Mouse (Mus musculus): Measurements from ENCODE around the gene Atg5. TPM values are rescaled to one million over a fixed set of nuclear protein-coding genes. Genes with fewer than 3 reads are reported as not detected.
"Not testable (repeated sequence)": the region's sequence is repeated elsewhere in the genome, so short reads cannot be mapped to it uniquely, and the experiment has no call there.

The Atg5 gene
- 46.1 and 47.8 TPM in 2 replicates for polyA plus RNA-seq (2016; fragmentation: Nextera tagmentation; extraction: Ambion mirVana)

DNA sequence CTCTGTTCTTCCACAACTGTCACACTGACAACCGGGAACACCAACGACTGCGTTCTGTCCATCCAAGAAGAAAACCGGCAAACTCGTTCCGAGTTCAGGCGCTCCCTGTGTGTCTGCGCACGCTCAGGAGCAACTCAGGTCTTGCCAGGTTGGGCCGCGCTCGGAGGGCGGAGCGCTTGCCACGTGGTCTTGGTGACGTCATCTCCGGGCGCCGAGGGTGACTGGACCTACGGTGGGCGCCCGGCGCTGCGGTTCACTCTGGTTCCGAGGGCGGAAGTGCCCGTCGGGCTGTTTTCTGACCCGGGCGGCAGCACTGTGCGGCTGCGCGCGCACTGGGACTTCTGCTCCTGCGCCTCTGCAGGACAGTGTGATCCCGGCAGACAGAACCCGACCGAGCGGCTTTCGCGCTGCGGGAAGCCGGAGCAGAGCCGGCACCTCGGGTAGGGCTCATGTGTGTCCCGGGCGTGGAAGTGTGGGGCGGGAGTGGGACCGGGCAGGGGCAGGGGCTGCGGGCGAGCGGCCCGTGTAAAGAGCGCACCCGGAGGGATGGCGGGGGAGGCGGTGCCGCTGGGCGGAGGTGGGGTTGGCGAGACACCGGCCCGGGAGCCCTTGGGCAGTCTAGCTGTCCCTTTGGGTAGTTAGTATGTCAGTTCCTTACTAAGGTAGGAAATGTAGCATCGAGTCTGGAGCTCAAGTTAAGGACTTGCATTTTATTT lies at the start of gene Atg5:
TSS of gene Atg5 (plus strand) at position 214 of the 716 bp plus-strand sequence.
- Histone ChIP-seq H3K9ac (replicated peaks) (peak within 1 kb of the TSS; percentile 76), H3K27ac (replicated peaks) (peak within 1 kb of the TSS; percentile 90), H3K4me3 (peak within 1 kb of the TSS; percentile 65), H3K36me3 (no peaks in the 10 kb centered on the region), H3K4me1 (peaks cover 25% of the 10 kb centered on the region), H3K9me3 (no peaks in the 10 kb centered on the region), H3K4me2 (replicated peaks) (peak within 1 kb of the TSS; percentile 73), H3K27me3 (no peaks in the 10 kb centered on the region)
- under 1% methylated on average over 60 of the region's 63 CpGs for WGBS
- ATAC-seq (ENCODE audit: low FRiP score, low read depth) = peak; percentile 97

DNA sequence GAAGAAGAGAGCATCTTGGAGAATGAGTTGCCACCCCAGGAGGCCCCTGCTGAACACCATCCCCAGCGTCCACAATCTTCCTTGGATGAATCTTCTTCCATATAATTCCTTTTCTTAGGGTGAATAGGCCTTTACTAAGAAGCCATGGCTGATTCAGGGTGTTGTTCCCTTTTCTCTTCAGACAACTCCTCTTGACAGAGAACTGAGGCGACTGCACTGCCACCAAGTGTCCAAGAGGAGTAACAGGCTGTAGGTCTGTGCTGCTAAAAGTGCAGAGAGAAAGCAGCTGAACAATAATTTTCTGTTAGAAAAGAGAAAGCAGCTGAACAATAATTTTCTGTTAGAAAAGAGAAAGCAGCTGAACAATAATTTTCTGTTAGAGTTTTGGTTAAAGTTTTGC lies 49.1 kb upstream of the Atg5 start:
- H3K4me3 ChIP-seq; H3K27me3 ChIP-seq; ATAC-seq (ENCODE audit: low FRiP score, low read depth); H3K9ac ChIP-seq (replicated peaks); H3K4me2 ChIP-seq (replicated peaks); H3K27ac ChIP-seq (replicated peaks); H3K9me3 ChIP-seq; H3K36me3 ChIP-seq; H3K4me1 ChIP-seq: not testable (repeated sequence)
- 8% methylated on average over 2 of the region's 2 CpGs for WGBS

DNA sequence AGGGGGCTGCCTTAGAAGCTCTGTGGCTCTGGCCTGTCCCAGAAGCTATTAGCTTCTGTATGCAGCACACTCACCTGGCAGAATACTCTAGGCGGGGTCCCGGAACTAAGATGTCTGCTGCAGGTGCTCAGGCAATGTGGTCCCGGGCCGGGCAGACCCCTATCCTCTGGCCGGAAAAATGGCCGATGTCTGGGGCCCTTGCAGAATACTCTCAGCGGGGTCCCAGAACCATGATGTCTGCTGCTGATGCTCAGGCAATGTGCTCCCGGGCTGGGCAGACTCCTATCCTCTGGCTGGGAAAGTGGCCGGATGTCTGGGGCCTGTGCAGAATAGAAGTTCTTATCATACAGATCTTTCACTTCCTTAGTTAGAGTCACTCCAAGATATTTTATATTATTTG lies 43.8 kb upstream of the Atg5 start:
- 91% methylated on average over 9 of the region's 9 CpGs for WGBS
- H3K27ac ChIP-seq (replicated peaks) = no peak overlapping the region
- H3K4me2 ChIP-seq (replicated peaks) = no peak overlapping the region
- no peaks in the 10 kb centered on the region for H3K4me1 ChIP-seq
- H3K9ac ChIP-seq (replicated peaks) = no peak overlapping the region
- no peaks in the 10 kb centered on the region for H3K27me3 ChIP-seq
- H3K36me3 ChIP-seq = no peaks in the 10 kb centered on the region
- H3K4me3 ChIP-seq = no peak overlapping the region
- H3K9me3 ChIP-seq = no peaks in the 10 kb centered on the region; the same call in 1 of the 2 replicates
- no peak for ATAC-seq (ENCODE audit: low FRiP score, low read depth)

DNA sequence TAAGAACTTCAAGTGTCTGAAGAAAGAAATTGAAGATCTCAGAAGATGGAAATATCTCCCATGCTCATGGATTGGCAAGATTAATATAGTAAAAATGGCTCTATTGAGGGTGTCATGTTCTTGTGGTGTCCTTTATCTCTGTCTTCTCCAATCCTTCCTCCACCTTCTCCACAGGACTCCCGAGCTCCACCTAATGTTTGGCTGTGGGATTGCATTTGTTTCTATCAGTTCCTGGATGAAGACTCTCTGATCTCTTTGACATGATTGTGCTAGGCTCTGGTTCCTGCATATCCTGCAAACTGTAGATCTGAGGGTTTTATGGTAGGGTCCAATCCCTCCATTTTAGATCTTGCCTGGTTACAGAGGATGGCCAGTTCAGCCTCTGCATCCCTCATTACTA lies 34.8 kb upstream of the Atg5 start:
- 8% methylated on average over 1 of the region's 1 CpGs for WGBS
- not testable (repeated sequence) for H3K9me3 ChIP-seq; H3K9ac ChIP-seq (replicated peaks); H3K36me3 ChIP-seq; H3K27ac ChIP-seq (replicated peaks); H3K4me1 ChIP-seq; H3K27me3 ChIP-seq; H3K4me2 ChIP-seq (replicated peaks); H3K4me3 ChIP-seq; ATAC-seq (ENCODE audit: low FRiP score, low read depth)

DNA sequence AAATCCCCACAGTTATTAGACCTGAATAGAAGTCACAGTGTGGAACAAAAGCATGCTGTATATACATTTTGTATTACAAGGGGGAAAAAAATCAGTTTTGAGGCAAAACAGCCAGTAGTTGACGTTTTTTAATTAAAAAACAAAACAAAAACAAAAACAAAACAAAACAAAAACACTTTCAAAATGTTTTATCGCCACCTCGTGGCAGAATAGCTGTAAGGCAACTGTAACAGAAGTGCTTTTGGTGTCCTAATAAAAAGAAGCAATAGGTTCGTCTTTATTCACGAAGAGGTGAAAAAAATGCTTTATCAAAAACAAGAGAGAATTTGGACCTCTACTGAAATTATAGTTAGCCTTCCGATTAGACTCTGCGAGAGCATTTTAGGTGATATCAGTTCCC lies 32.9 kb upstream of the Atg5 start:
- not testable (repeated sequence) for H3K9ac ChIP-seq (replicated peaks); H3K4me2 ChIP-seq (replicated peaks); H3K4me1 ChIP-seq; H3K36me3 ChIP-seq; H3K9me3 ChIP-seq; H3K4me3 ChIP-seq; H3K27ac ChIP-seq (replicated peaks); H3K27me3 ChIP-seq; ATAC-seq (ENCODE audit: low FRiP score, low read depth)
- 46% methylated on average over 7 of the region's 7 CpGs for WGBS

DNA sequence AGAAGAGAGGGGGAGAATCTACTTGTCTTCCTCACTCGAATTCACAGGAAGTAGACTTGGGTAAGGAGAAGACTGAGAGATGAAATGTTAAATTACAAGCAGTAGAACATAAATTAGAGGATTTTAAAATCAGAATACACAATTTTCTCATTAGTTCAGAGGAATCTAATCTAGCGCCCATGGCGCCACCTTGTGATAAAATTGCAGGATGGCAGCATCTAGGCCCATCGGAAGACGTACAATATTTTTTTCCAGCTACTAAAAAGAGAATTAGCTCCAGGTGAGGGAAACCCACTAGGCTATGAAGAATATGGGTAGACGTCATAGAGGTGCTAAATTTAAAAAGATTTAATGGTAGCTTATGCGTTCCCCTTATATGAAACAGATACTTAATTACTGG lies 11.5 kb upstream of the Atg5 start:
- H3K27me3 ChIP-seq = no peaks in the 10 kb centered on the region
- H3K9me3 ChIP-seq = no peaks in the 10 kb centered on the region
- H3K36me3 ChIP-seq = no peaks in the 10 kb centered on the region
- H3K4me1 ChIP-seq = no peaks in the 10 kb centered on the region
- H3K27ac ChIP-seq (replicated peaks) = no peak overlapping the region
- no peak overlapping the region for H3K4me2 ChIP-seq (replicated peaks)
- H3K9ac ChIP-seq (replicated peaks) = no peak overlapping the region
- WGBS = 28% methylated on average over 7 of the region's 7 CpGs
- no peak for ATAC-seq (ENCODE audit: low FRiP score, low read depth)
- H3K4me3 ChIP-seq = no peak overlapping the region

DNA sequence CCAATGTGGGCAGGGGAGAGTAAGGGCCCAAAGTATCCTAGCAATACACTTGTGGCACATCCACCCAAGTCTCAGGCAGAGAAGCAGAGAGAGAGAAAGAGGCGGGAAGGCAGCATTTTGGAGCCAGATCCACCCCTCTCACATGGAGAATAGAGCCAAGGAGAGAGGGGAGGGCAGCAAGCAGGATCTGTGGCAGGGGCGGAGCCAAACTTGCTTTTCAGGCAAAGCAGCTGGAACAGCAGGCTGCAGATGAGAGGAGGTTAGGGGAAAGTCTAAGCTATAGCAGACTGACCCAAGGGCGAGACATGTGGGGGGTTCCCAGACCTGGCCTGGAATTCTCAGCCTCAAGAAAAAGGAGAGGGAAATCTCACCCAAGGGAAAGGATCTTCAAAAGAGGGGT lies 2.3 kb upstream of the Atg5 start:
- WGBS = 58% methylated on average over 3 of the region's 3 CpGs
- no peak overlapping the region for H3K9ac ChIP-seq (replicated peaks)
- H3K9me3 ChIP-seq = no peaks in the 10 kb centered on the region
- no peaks in the 10 kb centered on the region for H3K27me3 ChIP-seq
- no peak overlapping the region for H3K27ac ChIP-seq (replicated peaks)
- H3K4me2 ChIP-seq (replicated peaks) = no peak overlapping the region
- H3K4me3 ChIP-seq = no peak overlapping the region
- H3K4me1 ChIP-seq = peaks cover 25% of the 10 kb centered on the region
- ATAC-seq (ENCODE audit: low FRiP score, low read depth) = no peak
- no peaks in the 10 kb centered on the region for H3K36me3 ChIP-seq

DNA sequence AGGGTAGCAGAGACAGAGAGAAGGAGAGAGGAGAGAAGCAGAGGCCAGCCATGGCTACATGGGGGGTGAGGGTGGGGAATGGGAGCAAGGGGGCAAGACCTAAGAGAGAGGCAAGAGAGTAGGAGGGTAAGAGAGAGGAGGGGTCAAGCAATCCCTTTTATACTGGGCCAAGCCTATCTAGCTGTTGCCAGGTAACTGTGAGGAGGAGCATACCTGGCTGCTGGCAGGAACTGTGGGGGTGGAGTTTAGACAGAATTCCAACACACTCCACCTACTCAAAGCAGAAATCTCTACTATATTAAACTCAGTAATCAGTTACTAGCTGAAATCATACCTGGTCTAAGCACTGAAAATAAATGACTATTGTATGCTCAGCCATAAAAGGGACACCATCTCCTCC lies 1.6 kb upstream of the Atg5 start:
- H3K27ac ChIP-seq (replicated peaks) = no peak overlapping the region
- ATAC-seq (ENCODE audit: low FRiP score, low read depth) = no peak

DNA sequence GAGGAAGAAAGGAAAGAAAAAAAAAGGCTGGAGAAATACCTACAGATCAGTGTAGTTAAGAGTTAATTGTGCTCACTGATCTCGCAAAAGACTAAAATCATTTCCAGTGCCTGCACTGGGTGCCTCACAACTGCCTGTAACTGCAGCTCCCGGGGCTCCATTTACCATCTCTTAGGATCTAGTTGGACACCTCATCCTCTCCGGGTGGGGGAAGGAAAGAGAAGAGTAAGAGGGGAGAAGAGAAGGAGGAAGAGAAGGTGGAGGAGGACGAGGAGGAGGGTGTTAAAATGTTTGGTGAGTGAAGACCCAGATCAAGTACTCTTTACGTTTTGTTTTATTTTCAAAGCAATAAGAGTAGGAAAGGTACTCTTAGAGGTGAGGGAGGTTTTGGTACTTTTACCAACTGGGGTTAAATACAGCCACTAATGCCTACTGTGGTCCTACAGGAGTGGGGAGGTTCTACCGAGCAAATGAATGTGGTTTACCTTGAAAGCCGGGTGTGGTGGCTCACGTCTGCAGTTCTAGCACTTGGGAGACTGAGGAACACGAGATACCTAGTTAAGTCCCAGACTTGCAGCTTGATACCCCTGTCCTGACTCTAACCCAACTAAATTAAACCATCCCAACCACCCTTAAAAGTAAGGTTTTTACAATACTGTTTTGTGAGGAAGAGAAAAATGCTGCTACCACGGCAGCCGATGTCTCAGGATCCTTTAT lies 574 bp upstream of the Atg5 start:
- Histone ChIP-seq H3K9ac (replicated peaks) (peak overlapping the region; percentile 76), H3K36me3 (no peaks in the 10 kb centered on the region), H3K9me3 (no peaks in the 10 kb centered on the region), H3K4me1 (peaks cover 25% of the 10 kb centered on the region), H3K4me3 (peak overlapping the region; percentile 65), H3K4me2 (replicated peaks) (peak overlapping the region; percentile 73), H3K27me3 (no peaks in the 10 kb centered on the region), H3K27ac (replicated peaks) (0 out of 2 replicates have a peak overlapping the region, but pooled peaks have one; percentile 26)
- peak; percentile 16; the same call in 1 of the 2 replicates for ATAC-seq (ENCODE audit: low FRiP score, low read depth)
- 15% methylated on average over 11 of the region's 11 CpGs for WGBS

More for the DNA sequence above, 1.6 kb upstream of the Atg5 start:
- peak overlapping the region; percentile 65; the same call in 1 of the 2 replicates for H3K4me3 ChIP-seq
- no peaks in the 10 kb centered on the region for H3K9me3 ChIP-seq
- peak overlapping the region; percentile 73; the same call in 1 of the 2 replicates for H3K4me2 ChIP-seq (replicated peaks)
- no peak overlapping the region for H3K9ac ChIP-seq (replicated peaks)
- H3K36me3 ChIP-seq = no peaks in the 10 kb centered on the region
- no peaks in the 10 kb centered on the region for H3K27me3 ChIP-seq
- peaks cover 25% of the 10 kb centered on the region for H3K4me1 ChIP-seq

DNA sequence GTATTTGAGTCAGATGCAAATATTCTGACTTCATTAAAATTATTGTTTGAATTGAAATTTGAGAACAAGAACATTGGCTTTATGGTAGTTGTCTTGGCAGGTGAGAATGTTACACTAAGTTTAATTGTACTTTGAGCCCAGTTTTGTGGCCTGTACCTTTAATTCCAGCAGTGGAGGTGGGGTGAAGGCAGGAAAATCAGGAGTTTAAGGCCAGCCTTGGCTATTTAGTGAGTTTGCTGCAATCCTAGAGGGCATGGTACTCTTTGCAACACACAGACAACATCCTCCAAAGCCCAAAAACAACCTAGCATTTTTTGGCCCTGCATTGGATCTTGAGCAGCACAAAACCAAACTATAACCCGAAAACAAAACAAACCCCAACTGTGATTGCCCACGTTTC lies 1.1 kb downstream of the Atg5 start:
- Histone ChIP-seq H3K4me3 (peak overlapping the region; percentile 65), H3K4me1 (peaks cover 25% of the 10 kb centered on the region), H3K9ac (replicated peaks) (no peak overlapping the region; the same call in 1 of the 2 replicates), H3K9me3 (no peaks in the 10 kb centered on the region), H3K4me2 (replicated peaks) (peak overlapping the region; percentile 73), H3K27ac (replicated peaks) (no peak overlapping the region), H3K36me3 (no peaks in the 10 kb centered on the region), H3K27me3 (no peaks in the 10 kb centered on the region)
- ATAC-seq (ENCODE audit: low FRiP score, low read depth) = no peak
- 63% methylated on average over 2 of the region's 2 CpGs for WGBS

DNA sequence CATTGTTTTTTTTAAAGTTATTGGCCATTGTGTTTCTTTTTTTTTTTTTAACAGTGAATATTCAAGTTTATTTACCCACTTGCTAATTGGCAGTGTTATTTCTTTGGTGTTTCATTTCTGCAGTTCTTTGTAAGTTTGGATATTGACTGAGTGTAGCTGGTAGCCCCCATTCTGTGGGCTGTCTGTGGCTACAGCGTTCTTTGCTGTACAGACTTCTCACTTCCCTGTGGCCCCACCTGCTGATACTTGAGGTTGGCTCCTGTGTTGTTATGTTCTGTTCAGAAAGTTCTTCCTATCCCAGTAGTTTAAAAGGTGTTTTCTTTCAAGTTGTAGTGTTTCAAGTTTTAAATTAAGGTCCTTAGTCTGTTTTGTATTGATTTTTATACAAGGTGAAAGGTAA lies 14.2 kb downstream of the Atg5 start:
- Histone ChIP-seq H3K9me3 (no peaks in the 10 kb centered on the region), H3K4me2 (replicated peaks) (no peak overlapping the region), H3K4me3 (no peak overlapping the region), H3K27ac (replicated peaks) (no peak overlapping the region), H3K9ac (replicated peaks) (no peak overlapping the region), H3K36me3 (peaks cover 12% of the 10 kb centered on the region), H3K4me1 (no peaks in the 10 kb centered on the region), H3K27me3 (no peaks in the 10 kb centered on the region)
- WGBS = 95% methylated on average over 1 of the region's 1 CpGs
- ATAC-seq (ENCODE audit: low FRiP score, low read depth) = no peak

DNA sequence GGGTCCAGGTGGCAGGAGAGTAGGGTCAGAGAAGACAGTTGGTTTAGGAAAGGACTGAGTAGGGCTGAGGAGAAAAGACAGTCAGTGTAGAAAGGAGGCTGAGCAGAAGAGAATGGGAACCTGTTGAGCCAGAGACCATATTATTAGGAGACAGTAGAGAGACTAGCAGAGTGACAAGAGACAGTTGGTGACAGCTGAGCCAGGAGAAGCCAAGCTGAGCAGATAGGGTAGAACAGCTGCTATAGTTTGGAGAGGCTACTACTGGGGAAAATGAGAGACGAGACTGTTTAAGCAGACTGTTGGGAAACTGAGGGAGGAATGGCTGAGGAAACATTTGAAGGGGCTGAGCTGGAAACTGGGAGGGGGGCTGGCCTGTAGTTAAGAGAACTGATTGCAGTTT lies 16.9 kb downstream of the Atg5 start:
- no peaks in the 10 kb centered on the region for H3K4me1 ChIP-seq
- H3K36me3 ChIP-seq = peaks cover 24% of the 10 kb centered on the region
- no peak overlapping the region for H3K9ac ChIP-seq (replicated peaks)
- 72% methylated on average over 1 of the region's 1 CpGs for WGBS
- H3K9me3 ChIP-seq = no peaks in the 10 kb centered on the region
- H3K27ac ChIP-seq (replicated peaks) = no peak overlapping the region
- ATAC-seq (ENCODE audit: low FRiP score, low read depth) = no peak
- H3K4me3 ChIP-seq = no peak overlapping the region
- H3K4me2 ChIP-seq (replicated peaks) = no peak overlapping the region
- no peaks in the 10 kb centered on the region for H3K27me3 ChIP-seq

Measured in midbrain, embryonic 12.5 days (tissue).